Mouse (Mus musculus) kidney, postnatal 4 days (tissue): Measurements from ENCODE around the gene Smc5.
A peak's percentile ranks its signal among the peaks of the same experiment; 100 is the strongest.

Source experiments
- DNase-seq, 2 experiments: peaks; one replicate each; pipeline ENCODE4 v3.0.0; 2021; ENCODE audit warnings: mixed read lengths in 2 of 2

The Smc5 gene

DNA sequence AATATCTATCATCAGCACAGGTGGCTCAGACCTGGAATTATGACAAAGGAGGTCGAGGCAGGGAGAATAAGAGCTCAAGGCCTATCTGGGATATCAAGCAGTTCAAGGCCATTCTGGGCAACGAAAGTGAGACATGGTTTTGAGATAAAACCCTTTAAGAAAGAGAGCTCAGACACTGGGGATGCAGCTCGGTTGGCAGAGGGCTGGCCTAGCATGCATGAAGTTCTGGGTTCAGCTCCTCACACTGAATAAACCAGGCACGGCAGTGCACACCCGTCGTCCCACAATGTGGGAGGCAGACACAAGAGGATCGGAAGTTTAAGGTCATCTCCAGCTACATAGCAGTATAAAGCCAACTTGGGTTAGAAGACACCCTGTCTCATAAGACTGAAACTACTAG lies 84.7 kb downstream of the Smc5 start:
- no peak for DNase-seq

DNA sequence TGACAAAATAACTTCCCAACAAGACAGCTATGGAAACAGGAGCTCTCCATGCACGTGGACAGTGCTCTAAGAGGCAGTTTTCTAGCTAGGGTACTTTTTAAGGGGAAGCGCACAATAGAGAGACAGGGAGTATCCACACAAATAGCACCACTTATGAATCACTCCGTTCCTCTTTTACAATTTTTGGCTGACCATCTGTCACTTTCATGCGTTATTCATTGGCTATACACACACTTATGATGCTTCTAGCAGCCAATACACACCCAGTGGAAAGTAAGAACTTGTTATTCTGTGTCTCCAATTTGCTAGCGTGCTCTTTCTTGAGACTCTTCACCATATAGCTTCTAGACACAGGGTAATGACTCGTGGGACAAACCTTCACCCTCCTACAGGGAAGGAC lies 86.0 kb downstream of the Smc5 start:
- DNase-seq: no peak

DNA sequence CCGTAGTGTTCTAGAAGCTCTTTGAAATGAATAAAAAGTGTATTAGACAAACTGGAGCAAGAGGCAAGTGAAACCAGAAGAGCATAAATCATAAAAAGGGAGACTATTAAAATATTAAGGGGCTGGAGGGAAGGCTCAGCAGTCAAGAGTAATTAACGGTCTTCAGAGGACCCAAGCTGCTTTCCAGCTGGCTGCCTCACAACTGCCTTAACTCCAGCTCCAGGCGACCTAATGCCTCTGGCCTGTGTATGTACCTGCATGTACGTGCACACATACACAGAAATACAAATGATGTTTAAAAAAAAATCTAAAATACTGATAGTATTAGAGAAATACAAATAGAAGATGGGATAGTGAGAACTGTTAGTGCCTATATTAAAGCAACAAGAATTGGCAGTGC lies 89.6 kb downstream of the Smc5 start:
- DNase-seq: peak; percentile 21 to 40

DNA sequence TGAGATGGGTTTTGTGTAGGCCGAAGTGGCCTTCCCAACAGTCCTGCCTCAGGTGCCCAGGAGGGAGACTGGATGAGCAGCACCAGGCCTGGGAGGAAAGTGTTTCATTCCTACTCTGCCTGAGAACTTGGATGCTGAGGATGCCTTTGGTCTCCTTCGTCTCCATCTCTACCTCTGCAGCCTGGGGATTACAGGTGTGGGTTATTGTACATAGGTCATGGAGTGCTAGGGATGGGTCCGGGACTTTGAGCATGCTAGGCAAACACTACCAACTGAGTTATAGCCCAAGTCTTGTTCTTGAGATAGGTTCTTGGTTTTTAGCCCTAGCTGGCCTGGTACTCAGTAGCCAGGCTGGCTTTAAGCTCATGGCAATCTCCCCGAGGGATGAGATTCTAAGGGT lies 90.2 kb downstream of the Smc5 start:
- no peak for DNase-seq

DNA sequence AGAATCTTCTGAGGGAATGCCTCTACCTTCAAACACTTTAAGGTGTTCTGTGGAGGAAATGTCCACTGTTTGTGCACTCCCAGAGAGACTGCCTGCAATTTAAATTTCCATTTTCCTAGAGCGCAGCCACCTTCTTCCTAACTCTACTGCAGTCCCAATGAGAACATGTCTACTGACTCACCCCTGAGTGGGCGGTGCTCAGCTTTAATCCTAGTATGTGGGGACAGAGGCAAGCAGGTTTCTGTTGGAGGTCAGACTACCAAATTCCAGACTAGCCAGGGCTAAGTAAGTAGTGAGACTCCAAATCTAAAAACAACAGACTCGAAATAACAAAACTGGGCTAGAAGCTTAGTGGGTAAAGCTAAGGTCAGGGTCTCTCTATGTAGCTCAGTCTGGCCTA lies 95.2 kb downstream of the Smc5 start:
- DNase-seq: no peak

DNA sequence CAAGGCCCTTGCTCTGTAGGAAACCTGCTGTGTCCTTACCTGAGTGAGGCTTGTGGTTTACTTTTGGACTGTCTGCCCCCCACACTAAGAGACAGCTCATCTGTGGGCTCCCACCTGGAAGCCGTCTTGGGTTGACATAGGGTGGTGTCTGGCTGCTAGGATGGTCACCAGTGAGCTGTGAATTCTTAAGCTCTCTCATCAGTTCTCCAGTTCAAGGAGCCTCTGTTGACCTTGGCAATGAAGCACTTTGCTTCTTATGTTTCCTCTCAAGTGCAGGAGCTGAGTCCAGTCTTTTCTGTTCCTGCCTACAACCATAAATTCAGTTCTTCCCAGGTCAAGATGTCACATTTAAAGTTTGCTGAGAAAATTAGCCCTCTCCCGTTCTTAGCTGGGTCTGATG lies 98.2 kb downstream of the Smc5 start:
- DNase-seq: no peak

DNA sequence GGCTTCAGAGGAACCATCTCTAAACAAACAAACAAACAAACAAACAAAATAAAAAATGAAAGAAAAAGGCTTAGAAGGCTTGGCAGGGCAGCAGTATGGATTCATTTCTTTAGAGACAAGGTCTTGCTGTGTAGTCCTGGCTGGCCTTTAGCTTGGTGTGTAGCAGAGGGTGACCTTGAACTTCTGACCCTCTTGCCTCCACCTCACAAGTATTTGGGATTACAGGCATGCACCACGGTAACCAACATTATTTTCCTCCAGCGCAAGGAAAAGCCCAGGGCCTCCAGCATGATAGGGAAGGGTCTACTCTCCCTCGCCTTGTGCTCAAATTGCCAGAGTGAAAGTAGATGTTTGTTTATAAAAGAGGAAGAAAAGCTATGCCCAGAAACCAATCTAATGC lies 98.6 kb downstream of the Smc5 start:
- DNase-seq: no peak

DNA sequence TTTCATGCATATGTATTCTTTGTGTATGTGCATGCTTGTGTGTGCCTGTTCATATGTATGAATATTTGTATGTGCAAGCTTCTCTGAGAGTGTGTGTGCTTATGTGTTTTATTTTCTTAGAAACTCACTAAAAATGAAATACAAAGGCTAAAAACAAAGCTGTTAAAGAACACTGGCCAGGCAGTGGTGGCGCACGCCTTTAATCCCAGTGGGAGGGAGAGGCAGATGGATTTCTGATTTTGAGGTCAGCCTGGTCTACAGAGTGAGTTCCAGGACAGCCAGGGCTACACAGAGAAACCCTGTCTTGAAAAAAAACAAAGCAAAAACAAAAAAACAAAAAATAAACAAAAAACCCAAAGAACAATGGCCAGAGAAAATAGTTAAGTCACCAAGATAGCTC lies 102.6 kb downstream of the Smc5 start:
- DNase-seq: no peak

DNA sequence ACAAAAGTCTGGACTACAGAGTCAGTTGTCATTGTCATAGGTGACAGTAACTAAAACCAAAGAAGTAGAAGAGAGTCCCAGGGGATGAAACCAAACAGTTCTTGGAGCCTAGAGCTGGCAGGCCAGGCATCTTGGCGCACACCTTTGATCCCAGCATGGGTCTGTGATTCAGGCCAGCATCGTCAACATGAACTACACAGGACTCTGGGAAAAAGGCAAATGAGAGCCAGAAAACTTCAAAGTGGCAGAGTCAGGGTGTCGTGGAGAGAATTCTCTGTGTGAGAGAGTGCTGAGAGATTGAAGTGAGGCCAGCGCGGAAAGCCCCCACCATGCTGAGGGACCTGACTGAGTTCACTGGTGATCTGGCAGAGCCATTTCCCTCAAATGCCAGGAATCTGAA lies 103.2 kb downstream of the Smc5 start:
- no peak for DNase-seq

DNA sequence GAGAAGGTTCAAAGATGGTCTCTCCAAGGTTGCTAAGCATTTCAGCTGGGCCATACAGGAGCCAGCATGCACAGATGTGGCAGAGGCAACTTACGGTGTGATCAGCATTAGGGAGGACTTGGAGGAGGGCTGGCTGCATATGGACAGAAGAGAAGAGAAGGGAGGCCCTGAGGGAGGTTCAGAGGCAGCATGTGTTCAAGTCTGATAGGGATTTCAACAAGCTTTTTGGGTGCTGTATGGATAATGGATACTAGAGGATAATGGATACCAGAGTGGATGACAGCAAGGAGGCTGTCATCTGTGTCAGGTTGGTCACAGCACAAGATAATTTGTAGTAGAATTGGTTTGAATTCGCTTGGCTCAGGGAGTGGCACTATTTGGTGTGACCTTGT lies 104.0 kb downstream of the Smc5 start:
- DNase-seq: no peak

DNA sequence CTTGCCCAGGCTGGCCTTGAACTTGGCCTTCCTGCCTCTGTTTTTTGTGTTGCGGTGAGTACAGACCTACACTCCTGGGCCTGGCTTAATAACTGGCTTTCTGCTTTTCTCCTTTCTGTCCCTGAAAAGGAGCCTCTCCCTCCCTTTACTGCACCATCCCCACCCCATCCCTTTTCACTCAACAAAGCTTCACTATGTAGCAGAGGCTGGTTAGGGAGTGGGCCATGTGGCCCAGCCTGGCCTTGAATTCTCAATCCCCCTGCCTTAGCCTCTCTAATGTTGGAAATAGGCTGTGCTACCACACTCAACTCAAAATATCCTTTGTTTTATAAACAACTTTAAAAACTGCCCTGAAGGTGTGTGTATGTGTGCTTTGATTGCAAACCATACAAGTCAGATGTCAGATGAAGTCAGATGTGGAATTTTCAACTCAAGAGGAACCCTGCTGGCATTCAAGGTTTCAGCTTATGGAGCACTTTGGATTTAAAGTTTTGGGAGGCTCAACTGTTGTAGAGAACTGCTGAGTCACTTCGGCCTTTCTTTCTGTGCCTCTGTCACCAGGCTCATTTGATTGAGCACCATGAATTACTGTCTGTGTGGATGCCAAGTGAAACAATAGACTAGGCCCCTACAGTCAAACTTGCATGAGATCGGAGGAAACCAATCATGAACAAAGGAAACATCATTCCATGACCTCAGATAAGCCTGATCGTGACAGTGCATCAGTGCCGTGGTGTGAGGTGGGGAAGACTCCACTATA lies 104.6 kb downstream of the Smc5 start:
- DNase-seq: no peak

DNA sequence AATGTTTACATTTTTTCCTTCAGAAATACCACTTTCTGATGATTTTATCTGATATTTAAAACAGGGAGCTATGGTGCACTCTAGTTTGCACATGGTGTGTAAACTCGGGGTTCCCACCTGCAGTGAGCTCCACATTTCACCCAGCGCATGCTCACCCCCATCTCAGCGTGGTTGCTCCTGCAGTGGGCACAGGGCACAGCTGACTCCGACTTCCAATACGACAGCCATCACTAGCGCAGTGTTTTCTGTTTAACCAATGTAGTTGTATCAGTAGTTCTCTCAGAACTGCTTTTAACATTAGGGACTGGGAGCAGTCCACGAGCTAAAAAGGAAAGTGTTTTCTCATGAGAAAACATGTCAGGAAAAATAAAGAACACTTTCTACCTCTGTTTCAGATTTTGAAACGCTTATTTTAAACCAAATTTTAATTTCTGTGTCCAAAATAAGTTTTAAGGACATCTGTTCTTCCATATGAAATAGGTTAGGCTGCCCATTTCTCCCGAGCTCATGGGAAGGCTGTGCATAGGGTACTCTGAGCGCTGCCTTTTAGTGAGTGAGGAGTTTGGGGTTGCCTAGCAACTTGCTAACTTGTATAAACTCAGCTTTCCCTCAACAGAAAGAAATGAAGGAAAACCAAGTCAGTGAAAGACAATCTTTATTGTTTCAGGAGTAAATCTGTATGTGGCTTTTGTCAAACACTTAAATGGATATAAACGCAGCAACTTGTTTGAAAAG lies 107.0 kb downstream of the Smc5 start:
- no peak for DNase-seq

DNA sequence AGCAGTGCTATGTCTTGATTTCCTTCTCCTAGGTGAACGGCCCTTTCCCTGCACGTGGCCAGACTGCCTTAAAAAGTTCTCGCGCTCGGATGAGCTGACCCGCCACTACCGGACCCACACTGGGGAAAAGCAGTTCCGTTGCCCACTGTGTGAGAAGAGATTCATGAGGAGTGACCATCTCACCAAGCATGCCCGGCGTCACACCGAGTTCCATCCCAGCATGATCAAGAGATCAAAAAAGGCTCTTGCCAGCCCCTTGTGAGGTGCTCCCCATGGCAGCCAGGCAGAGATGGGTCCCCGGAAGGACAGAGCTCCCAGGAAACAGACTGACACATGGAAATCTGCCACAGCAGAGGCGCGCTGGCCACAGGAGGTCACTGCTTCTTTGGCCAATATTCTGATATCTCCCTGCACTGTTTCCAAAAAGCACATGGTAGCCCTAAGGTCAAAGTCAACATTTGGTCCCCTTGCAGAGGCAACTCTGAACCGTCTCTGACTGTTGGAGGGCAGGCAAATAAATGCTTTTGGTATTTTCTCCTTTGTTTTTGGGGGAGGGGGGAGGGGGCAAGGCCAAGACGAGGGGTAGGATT lies 109.0 kb downstream of the Smc5 start:
- DNase-seq: no peak

DNA sequence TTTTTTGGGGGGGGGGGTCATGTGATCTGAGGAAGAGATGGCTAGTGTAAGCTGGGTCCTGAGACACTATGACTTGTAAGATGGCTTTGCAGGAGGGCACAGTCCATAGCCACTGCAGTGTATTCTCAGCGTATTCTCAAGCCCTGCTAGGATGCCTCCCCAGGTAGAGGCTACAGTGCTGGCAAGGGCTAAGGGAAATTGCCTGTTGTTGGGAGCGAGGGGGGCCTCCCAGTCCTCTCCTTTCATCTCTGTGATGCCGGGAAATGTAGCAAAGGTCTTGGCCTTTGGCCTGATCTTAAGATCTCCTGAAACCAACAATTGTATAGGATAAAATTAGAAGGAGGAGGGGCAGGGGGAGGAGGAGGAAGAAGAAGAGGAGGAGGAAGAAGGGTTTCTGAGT lies 110.3 kb downstream of the Smc5 start:
- DNase-seq: no peak

DNA sequence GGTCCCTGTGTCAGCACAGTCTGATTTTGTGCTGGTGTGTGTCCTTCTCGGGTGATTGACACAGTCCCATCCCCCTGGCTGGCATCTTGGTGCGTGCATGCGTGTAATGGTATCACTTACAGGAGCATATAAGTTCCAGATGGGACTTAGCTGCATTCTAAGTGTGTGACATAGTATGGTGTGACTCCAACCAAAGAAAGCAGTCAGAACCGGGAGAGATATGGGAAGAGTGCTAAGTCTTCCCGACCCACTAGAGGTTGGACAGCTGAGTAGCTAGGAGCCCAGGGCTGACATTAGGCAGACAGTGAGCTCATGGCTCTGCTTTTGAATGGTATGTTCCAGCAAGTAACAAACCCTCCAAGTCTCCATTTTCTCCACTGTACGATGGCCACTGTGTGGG lies 110.8 kb downstream of the Smc5 start:
- DNase-seq: no peak

DNA sequence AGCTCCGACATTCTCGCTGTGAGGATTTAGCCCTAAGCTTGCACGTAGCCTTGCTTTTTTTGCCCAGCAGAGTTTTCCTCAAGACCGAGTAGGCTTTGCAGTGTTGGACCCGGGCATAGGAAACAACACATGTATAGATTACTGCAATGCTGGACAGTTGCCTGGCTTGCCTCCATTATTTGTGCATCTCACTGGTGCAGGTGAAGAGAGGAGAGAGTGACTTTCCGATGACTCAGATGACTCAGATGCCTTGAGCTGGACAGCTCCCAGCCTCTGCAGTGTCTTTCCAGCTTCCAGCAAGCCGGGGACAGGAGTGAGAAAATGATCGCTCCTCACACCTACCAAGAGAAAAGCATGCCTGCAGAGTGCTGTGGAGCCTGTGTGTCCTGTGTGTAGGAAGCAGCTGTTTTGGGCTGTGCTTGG lies 111.3 kb downstream of the Smc5 start:
- peak; percentile 39 to 50 for DNase-seq

DNA sequence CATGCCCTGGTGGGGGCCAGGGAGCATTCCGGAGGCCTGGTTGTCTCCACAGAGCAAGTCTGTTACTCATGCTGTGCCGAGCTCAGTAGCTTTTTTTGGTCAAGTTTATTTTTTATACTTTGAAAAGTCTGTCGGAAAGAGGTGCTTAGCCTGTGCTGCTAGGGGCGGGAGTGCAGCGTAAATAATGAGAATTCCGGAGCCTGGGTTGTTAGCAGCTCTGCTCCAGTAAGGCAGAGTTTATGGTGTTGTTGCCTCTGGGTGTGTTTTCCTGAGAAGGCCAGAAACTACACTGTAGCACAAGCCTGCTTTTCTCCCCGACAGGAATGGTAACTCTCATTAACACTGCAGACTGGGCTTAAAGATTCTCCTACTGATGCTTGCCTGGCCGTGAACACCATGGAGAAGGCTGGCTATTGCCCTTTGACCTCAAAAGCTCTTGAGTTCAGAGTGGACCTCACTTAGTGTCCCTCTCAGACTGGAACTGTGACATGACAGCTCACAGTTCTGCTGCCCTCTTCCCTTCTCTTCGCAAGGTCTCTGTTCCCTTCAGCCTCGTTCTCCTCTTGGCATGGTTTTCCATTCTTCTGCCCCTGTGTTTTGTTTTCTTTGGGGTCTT lies 113.8 kb downstream of the Smc5 start:
- DNase-seq: no peak
